Mouse (Mus musculus): ENCODE measurements around the gene Kdsr. TPM values are rescaled to one million over a fixed set of nuclear protein-coding genes. Genes with fewer than 3 reads are reported as not detected.
"Not testable (repeated sequence)": the region's sequence is repeated elsewhere in the genome, so short reads cannot be mapped to it uniquely, and the experiment has no call there.

The Kdsr gene
- total RNA-seq, 2 experiments from 2014 or later = 26.3 to 30.8 TPM

DNA sequence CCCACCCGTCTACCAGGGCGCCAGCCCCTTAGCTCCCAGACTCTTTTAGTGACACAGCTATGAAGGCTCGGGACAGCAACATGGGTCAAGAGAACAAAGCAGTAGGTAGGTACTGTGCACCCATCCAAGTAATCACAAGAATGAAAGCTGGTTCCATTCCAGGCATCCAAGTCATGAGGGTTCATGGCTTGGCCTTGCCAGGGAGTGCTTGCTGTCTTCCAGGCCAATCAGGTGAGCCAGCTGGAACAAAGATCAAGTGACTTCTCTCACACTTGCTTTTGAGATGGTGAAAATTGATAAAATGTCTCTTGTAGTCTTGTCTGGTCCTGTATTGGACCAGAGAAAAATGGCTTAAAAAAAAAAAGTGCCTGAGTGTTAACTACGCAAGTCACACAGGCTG, 18.8 kb downstream of the Kdsr start:
- DNase-seq (ENCODE audit: low spot score in 2 of 2) = no peak

DNA sequence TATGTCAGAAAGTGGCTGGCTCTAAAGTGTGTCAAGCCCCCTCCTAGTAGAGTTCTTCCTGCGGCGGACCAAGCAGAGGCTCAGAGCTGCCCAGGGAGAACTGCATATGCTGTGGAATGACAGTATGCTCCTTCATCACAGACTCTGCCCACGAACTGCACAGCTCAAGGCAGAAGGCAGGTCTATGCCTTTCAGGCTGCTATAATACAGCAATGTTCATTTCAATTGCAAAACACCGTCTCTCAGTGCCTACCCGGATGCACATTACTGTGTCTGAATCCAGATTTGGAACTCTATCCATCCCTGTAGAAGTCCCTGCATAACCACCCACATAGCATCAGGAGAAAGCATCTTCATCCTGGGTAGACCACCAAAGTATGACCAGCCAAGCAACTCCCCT, 19.7 kb downstream of the Kdsr start:
- DNase-seq (ENCODE audit: low spot score in 2 of 2) = no peak

- no peak for DNase-seq (ENCODE audit: low spot score in 2 of 2)
These were observed 21.4 kb downstream of the Kdsr start for GRCm38 (mm10) chr1:106738092-106738491.

DNA sequence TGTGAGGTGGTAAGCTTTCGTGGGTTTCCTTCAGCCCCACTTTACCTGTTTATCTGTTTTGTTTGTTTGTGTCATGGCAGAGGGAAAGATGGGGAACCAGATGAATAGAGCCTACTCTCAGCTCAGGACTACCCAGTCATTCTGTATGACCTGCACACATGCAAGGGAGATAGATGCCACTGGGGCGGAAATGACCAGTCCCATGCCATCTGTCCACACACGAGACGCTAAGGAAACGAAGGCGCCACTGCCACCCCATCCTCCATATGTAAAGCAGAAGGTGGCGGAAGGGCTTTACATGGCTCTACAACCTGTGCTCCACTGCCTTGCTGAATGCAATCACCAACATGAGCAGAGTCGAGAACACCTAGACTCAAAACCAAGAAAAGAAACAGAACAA, 23.3 kb downstream of the Kdsr start:
- no peak for DNase-seq (ENCODE audit: low spot score in 2 of 2)

- no peak for DNase-seq (ENCODE audit: low spot score in 2 of 2)
These were observed 23.9 kb downstream of the Kdsr start for GRCm38 (mm10) chr1:106735586-106735985.

DNA sequence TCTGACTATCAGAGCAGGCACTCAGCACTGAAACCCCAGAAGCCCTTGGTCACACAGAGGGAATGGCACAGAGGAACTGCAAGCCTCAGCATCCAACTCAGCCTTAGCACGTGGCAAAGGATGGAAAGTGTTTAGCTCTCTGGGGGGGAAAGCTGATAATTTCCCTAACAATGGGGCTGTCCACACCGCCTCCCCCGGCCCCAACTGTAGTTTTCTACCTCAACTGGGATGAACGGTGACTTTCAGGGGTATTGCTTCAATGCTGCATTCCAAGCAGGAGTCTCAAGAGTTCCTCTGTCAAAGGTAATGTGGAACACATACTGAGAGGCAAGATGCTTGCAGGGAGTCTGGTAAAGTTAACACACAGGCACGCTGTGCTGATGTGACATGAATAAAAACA, 37.5 kb downstream of the Kdsr start:
- DNase-seq (ENCODE audit: low spot score in 2 of 2) = no peak

- not testable (repeated sequence) for DNase-seq (ENCODE audit: low spot score in 2 of 2)
These were observed 41.8 kb downstream of the Kdsr start for GRCm38 (mm10) chr1:106717736-106718135.

DNA sequence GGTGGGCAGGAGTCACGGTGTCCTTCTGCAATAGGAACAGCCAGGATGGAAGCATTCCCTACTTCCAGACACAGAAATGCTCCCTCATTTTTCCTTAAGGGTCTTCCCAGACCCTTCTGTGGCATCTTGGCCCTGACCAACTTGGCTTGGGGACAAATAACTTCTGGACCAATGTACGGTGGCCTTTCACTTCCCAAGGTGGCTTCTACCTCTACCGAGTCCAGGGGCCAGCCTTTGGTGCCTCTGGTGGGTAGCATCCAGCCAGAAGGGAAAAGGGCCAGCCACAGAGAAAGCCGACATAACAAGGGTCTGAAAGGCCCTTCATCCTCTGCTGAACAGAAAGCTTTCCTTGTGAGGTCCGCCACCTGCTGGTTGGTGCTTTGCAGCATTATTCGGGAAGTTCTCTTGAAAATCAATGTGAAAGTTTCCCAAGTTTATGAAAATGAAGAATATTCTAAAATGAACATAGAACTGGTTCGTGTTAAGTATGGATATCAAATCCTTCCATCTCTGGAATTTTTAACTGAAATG, 42.4 kb downstream of the Kdsr start:
- peak; percentile 34 for DNase-seq (ENCODE audit: low spot score in 2 of 2)

DNA sequence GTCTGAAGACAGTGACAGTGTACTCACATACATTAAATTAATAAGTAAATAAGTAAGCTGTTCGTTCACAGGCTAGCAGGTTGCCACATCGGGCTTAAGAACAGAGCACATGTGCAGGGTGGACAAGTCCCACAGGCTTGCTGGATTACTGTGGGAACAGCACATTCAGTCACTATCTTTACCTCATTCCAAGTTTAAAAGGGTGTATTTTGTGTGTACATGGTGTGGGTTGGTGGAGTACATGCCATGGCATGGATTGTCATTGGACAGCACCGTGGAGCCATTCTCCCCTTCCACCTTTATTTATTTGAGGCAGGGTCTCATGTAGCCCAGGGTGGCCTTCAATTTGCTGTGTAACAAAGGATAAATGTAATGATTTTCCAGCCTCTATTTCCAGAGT, 43.4 kb downstream of the Kdsr start:
- no peak for DNase-seq (ENCODE audit: low spot score in 2 of 2)

- DNase-seq (ENCODE audit: low spot score in 2 of 2) = no peak
These were observed 44.1 kb downstream of the Kdsr start for GRCm38 (mm10) chr1:106715111-106716083.

GRCm38 (mm10) chr1:106714530-106714981, 45.0 kb downstream of the Kdsr start:
- peak in 1 of 2 experiments; percentile 8 for DNase-seq (ENCODE audit: low spot score in 2 of 2)

DNA sequence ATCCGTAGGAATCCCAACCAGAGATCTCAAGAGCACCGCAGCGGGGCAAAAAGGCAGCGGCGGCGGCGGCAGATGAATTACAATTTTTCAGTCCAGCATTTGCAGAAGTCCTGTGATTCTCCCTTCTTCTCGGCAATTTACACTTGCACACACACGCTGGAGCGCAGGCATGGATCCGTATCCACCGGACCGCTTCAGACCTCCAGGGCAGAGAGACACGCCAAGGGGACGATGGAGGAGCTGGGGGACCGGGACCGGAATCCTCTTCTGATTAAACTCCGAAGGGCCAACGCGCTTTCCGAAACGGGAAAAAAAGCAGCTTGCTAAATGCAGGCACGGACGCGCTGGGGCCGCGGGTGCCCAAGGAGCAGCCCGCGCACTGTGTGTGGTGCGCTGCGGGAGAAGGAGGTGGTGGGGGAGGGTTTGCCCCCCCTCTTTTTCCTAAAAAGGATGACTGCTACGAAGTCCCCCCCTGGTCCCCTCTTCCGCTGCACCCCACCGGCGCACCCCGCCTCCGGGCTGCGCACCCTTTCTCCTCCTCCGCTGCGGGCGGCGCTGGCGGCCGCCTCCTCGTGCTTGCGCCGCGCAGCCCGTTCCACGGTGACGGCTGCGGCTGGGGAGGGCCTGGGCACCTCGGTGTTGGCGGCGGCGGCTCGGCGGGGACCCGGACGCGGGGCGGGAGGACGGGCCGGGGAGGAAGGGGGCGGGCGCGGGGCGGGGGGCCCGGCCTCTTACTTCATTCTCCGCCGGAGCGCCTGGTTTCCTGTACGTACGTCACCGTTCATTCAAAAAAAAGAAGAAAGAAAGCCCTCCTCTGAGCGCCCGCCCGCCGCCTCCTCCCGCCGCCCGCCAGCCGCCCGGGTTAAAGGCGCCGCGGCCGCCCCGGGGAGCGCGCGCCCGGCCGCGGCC, 45.7 kb downstream of the Kdsr start, which contains the start of gene Bcl2:
Bcl2 (minus strand) TSS at position 654 of the 909 bp plus-strand sequence.
- DNase-seq (ENCODE audit: low spot score in 2 of 2) = peak; percentile 49 to 54

- DNase-seq (ENCODE audit: low spot score in 2 of 2) = peak in 1 of 2 experiments; percentile 21
These were observed 47.2 kb downstream of the Kdsr start for GRCm38 (mm10) chr1:106712330-106712729.

DNA sequence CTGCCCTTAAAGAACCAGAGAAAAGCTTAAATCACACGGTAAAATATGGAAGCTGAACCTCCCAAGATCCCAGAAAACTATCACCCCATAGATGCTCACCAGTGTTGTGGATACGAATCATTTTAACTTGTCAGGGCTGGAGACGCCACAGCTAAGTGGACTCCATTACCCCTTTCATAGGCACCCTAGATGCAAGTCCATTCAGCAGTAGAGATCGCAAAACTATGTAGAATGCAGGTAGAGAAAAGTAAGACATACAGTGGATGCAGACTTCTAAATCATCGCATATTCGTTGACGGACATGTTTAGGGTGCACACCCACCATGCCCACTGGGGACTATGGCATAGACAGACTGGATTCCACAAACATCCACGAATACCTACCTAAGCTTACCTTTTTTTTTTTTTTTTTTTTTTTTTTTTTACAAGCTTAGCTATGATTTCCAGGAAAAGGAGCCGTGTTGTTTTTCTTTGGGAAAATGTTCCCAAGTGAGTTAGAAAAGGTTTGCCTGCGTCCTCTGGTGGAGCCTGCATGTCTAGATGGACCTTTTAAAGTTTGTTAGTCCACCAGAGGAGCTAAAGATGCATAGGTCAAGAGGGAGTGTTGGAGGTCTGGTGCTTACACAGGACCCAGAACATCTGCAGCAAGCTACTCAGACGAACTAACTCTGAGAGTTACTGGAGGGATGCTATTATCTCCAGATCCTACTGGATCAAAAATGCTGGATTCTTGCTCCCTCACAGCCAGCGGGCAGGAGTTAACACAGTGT, 48.0 kb downstream of the Kdsr start:
- no peak for DNase-seq (ENCODE audit: low spot score in 2 of 2)

GRCm38 (mm10) chr1:106710202-106710601, 49.3 kb downstream of the Kdsr start:
- DNase-seq (ENCODE audit: low spot score in 2 of 2) = no peak

DNA sequence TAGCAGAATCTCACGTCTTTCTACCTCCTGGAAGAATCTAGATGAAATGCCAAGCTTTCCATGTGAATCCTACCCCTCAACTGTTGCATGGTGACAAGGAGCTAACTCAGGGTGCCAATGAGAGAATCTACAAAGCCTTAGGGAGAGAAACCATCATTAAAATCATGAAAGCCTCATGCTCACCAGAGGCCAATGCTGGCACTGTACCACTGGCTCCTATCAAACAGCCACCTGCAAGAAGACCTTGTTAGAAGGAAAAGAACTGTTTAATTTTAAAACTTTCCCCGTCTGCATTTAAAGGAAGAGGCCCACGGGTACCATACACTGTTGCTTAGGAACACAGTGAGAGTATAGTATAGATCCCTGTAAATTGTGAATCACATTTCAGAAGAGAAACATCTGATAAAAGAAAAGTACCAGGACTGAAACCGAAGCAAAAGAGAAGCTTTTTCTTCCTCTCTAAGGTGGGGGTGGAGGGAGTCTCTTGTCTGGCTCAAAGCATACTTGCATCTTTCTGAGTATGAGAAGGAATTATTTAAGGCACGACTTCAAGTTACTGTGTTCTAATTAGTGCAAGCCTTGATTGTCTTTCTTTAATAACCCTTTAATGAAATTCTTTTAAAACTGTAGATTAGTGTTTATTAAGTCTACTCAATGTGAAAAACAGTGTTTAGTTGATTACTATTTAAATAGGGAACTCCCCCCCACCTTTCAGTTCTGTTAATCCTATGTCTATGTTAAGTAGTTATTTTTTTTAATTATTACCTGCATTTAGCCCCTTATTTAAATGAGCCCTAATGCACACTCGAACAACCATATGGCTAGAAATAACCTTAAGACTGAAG, 52.3 kb downstream of the Kdsr start:
- DNase-seq (ENCODE audit: low spot score in 2 of 2) = no peak

DNA sequence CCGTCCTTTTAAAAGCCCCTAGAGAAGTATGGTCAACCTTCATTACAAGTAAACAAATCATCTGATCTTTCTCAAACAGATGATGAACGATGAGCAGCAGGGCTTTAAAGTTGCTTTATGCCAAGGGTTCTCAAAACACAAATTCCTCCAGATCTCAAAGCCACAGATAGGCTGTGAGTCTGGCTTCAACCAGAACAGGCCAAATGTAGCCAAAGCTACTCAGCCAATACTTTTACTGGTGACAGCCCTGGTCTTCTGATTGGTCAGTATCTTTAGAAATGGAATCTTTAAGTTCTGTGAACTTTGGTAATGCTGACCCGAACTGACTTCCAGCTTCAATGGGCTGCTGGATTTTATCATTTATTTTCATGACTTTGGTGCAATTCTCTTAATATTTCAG, 56.3 kb downstream of the Kdsr start:
- no peak for DNase-seq (ENCODE audit: low spot score in 2 of 2)

DNA sequence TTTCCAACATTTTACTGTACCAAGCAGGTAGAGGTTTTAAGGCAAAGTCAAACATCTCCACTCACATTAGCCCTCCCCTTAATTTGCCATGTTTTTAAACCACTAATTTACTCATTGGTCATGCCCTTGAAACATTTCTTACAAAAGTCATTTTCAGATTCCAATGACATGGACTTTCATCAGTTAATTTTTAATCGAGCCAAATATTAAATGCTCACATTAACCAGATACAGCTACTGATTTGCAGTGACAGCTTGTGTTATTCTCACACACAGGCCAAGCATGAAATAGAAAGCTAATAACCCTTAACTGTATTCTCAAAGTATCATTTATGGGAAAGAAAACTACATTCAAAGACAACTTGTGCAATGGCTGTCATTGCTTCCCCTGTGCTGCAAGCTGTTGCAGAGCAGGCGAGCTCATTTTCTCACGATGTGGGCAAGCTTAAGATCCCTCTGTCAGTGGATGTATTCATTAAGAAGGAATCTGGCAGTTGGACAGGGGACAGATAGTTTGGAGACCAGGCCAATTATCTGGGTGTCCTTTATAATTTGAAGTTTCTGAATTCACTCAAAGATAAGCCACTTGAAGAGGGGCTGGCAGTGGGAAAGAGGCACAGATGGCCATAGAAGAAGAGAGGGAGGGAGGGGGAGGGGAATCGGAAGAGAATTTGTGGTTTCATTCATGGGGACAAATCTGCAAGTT, 56.9 kb downstream of the Kdsr start:
- no peak for DNase-seq (ENCODE audit: low spot score in 2 of 2)

- no peak for DNase-seq (ENCODE audit: low spot score in 2 of 2)
These were observed 58.9 kb downstream of the Kdsr start for GRCm38 (mm10) chr1:106700520-106701114.

Measured in adrenal gland, postnatal 4 days (tissue).